Mouse (Mus musculus): ENCODE data around the gene Ubl4b. TPM values are rescaled to one million over a fixed set of nuclear protein-coding genes. Genes with fewer than 3 reads are reported as not detected.

Ubl4b gene
- polyA plus RNA-seq, 1 experiment from 2014 or later = not detected

- Histone ChIP-seq H3K9me3 (no peaks in the 10 kb centered on the region), H3K27me3 (0 out of 2 replicates have a peak, but pooled peaks cover 7% of the 10 kb centered on the region), H3K4me2 (no peak overlapping the region), H3K27ac (replicated peaks) (no peak overlapping the region), H3K4me3 (no peak overlapping the region), H3K9ac (no peak overlapping the region), H3K36me3 (no peaks in the 10 kb centered on the region), H3K4me1 (replicated peaks) (peaks cover 5% of the 10 kb centered on the region; the same call in 1 of the 2 replicates)
- ATAC-seq (ENCODE audit: low read depth) = 0 out of 2 replicates have a peak, but pooled peaks have one; percentile 49
- WGBS = 37% methylated on average over 4 of the region's 4 CpGs
Measured at GRCm38 (mm10) chr3:107563880-107564279, 9.0 kb upstream of the Ubl4b start.

GRCm38 (mm10) chr3:107562591-107562990 lies 7.7 kb upstream of the Ubl4b start:
- 58% methylated on average over 4 of the region's 4 CpGs for WGBS
- Histone ChIP-seq H3K27ac (replicated peaks) (no peak overlapping the region), H3K9me3 (no peaks in the 10 kb centered on the region), H3K4me2 (no peak overlapping the region), H3K4me3 (no peak overlapping the region), H3K36me3 (no peaks in the 10 kb centered on the region), H3K9ac (no peak overlapping the region), H3K27me3 (peaks cover 19% of the 10 kb centered on the region; the same call in 1 of the 2 replicates), H3K4me1 (replicated peaks) (peaks cover 5% of the 10 kb centered on the region; the same call in 1 of the 2 replicates)
- ATAC-seq (ENCODE audit: low read depth) = no peak

GRCm38 (mm10) chr3:107562104-107562503 lies 7.2 kb upstream of the Ubl4b start:
- Histone ChIP-seq H3K4me2 (no peak overlapping the region), H3K27me3 (peaks cover 24% of the 10 kb centered on the region), H3K36me3 (no peaks in the 10 kb centered on the region), H3K27ac (replicated peaks) (no peak overlapping the region), H3K9ac (no peak overlapping the region), H3K4me3 (no peak overlapping the region), H3K4me1 (replicated peaks) (peaks cover 5% of the 10 kb centered on the region; the same call in 1 of the 2 replicates), H3K9me3 (no peaks in the 10 kb centered on the region)
- ATAC-seq (ENCODE audit: low read depth) = no peak
- WGBS = 52% methylated on average over 2 of the region's 2 CpGs

GRCm38 (mm10) chr3:107559183-107559582 lies 4.3 kb upstream of the Ubl4b start:
- ATAC-seq (ENCODE audit: low read depth) = peak; percentile 70
- H3K27me3 ChIP-seq = peaks cover 52% of the 10 kb centered on the region
- H3K9ac ChIP-seq = no peak overlapping the region
- no peaks in the 10 kb centered on the region for H3K9me3 ChIP-seq
- H3K27ac ChIP-seq (replicated peaks) = no peak overlapping the region
- H3K4me3 ChIP-seq = no peak overlapping the region
- no peak overlapping the region for H3K4me2 ChIP-seq
- H3K36me3 ChIP-seq = no peaks in the 10 kb centered on the region
- no peaks in the 10 kb centered on the region for H3K4me1 ChIP-seq (replicated peaks)
- 14% methylated on average over 3 of the region's 3 CpGs for WGBS

- no peaks in the 10 kb centered on the region for H3K36me3 ChIP-seq
- H3K9ac ChIP-seq = no peak overlapping the region
- H3K9me3 ChIP-seq = no peaks in the 10 kb centered on the region
- no peak overlapping the region for H3K4me3 ChIP-seq
- H3K27me3 ChIP-seq = peaks cover 56% of the 10 kb centered on the region
- H3K4me2 ChIP-seq = no peak overlapping the region
- H3K27ac ChIP-seq (replicated peaks) = no peak overlapping the region
- 28% methylated on average over 3 of the region's 3 CpGs for WGBS
- H3K4me1 ChIP-seq (replicated peaks) = no peaks in the 10 kb centered on the region
- 0 out of 2 replicates have a peak, but pooled peaks have one; percentile 14 for ATAC-seq (ENCODE audit: low read depth)
Measured at GRCm38 (mm10) chr3:107558740-107559139, 3.9 kb upstream of the Ubl4b start.

GRCm38 (mm10) chr3:107550409-107551049 lies 4.3 kb downstream of the Ubl4b start:
- no peak overlapping the region for H3K4me2 ChIP-seq
- no peak overlapping the region for H3K4me3 ChIP-seq
- H3K27ac ChIP-seq (replicated peaks) = no peak overlapping the region
- ATAC-seq (ENCODE audit: low read depth) = no peak
- no peaks in the 10 kb centered on the region for H3K9me3 ChIP-seq
- H3K4me1 ChIP-seq (replicated peaks) = peaks cover 45% of the 10 kb centered on the region
- H3K27me3 ChIP-seq = peaks cover 38% of the 10 kb centered on the region
- no peaks in the 10 kb centered on the region for H3K36me3 ChIP-seq
- 72% methylated on average over 17 of the region's 17 CpGs for WGBS
- no peak overlapping the region for H3K9ac ChIP-seq

- peaks cover 24% of the 10 kb centered on the region for H3K27me3 ChIP-seq
- no peaks in the 10 kb centered on the region for H3K9me3 ChIP-seq
- H3K36me3 ChIP-seq = no peaks in the 10 kb centered on the region
- no peak overlapping the region for H3K4me2 ChIP-seq
- H3K27ac ChIP-seq (replicated peaks) = peak overlapping the region; percentile 71; the same call in 1 of the 2 replicates
- ATAC-seq (ENCODE audit: low read depth) = peak; percentile 44
- no peak overlapping the region for H3K9ac ChIP-seq
- peaks cover 38% of the 10 kb centered on the region for H3K4me1 ChIP-seq (replicated peaks)
- H3K4me3 ChIP-seq = no peak overlapping the region
- WGBS = 60% methylated on average over 2 of the region's 2 CpGs
Measured at GRCm38 (mm10) chr3:107546956-107547355, 7.9 kb downstream of the Ubl4b start.

- H3K9ac ChIP-seq = no peak overlapping the region
- no peak overlapping the region for H3K4me2 ChIP-seq
- H3K27ac ChIP-seq (replicated peaks) = peak overlapping the region; percentile 74
- peaks cover 26% of the 10 kb centered on the region for H3K27me3 ChIP-seq
- H3K36me3 ChIP-seq = no peaks in the 10 kb centered on the region
- 8% methylated on average over 10 of the region's 10 CpGs for WGBS
- peaks cover 35% of the 10 kb centered on the region for H3K4me1 ChIP-seq (replicated peaks)
- no peak overlapping the region for H3K4me3 ChIP-seq
- no peaks in the 10 kb centered on the region for H3K9me3 ChIP-seq
- ATAC-seq (ENCODE audit: low read depth) = peak; percentile 77
Measured at GRCm38 (mm10) chr3:107545716-107546412, 9.0 kb downstream of the Ubl4b start.

GRCm38 (mm10) chr3:107545278-107545677 lies 9.6 kb downstream of the Ubl4b start:
- peaks cover 35% of the 10 kb centered on the region for H3K4me1 ChIP-seq (replicated peaks)
- ATAC-seq (ENCODE audit: low read depth) = no peak
- peak overlapping the region; percentile 74 for H3K27ac ChIP-seq (replicated peaks)
- H3K27me3 ChIP-seq = peaks cover 31% of the 10 kb centered on the region
- no peaks in the 10 kb centered on the region for H3K9me3 ChIP-seq
- WGBS = 47% methylated on average over 5 of the region's 5 CpGs
- no peak overlapping the region for H3K9ac ChIP-seq
- no peaks in the 10 kb centered on the region for H3K36me3 ChIP-seq
- no peak overlapping the region for H3K4me3 ChIP-seq
- no peak overlapping the region for H3K4me2 ChIP-seq

- H3K4me1 ChIP-seq (replicated peaks) = peaks cover 28% of the 10 kb centered on the region
- no peak overlapping the region for H3K4me3 ChIP-seq
- no peaks in the 10 kb centered on the region for H3K36me3 ChIP-seq
- 72% methylated on average over 8 of the region's 8 CpGs for WGBS
- no peak for ATAC-seq (ENCODE audit: low read depth)
- peaks cover 33% of the 10 kb centered on the region for H3K27me3 ChIP-seq
- H3K27ac ChIP-seq (replicated peaks) = no peak overlapping the region
- no peaks in the 10 kb centered on the region for H3K9me3 ChIP-seq
- H3K9ac ChIP-seq = no peak overlapping the region
- H3K4me2 ChIP-seq = no peak overlapping the region
Measured at GRCm38 (mm10) chr3:107543158-107544080, 11.5 kb downstream of the Ubl4b start.

- H3K4me1 ChIP-seq (replicated peaks) = peaks cover 33% of the 10 kb centered on the region
- no peaks in the 10 kb centered on the region for H3K9me3 ChIP-seq
- ATAC-seq (ENCODE audit: low read depth) = no peak
- no peak overlapping the region for H3K4me3 ChIP-seq
- H3K27ac ChIP-seq (replicated peaks) = no peak overlapping the region
- no peak overlapping the region for H3K4me2 ChIP-seq
- 61% methylated on average over 4 of the region's 4 CpGs for WGBS
- no peaks in the 10 kb centered on the region for H3K36me3 ChIP-seq
- no peak overlapping the region for H3K9ac ChIP-seq
- H3K27me3 ChIP-seq = peaks cover 33% of the 10 kb centered on the region
Measured at GRCm38 (mm10) chr3:107542584-107542983, 12.3 kb downstream of the Ubl4b start.

Data from neural tube, embryonic 13.5 days (tissue).